Mouse (Mus musculus): ENCODE measurements around the gene Ing4.

- TF ChIP-seq POLR2A (IDR thresholded peaks at IDR 0.05; ENCODE audit: borderline replicate concordance, insufficient read depth, low read length), result no peak
- no peak for TF ChIP-seq CTCF (IDR thresholded peaks at IDR 0.05; ENCODE audit: borderline replicate concordance, insufficient read depth, low read depth, low read length)
These were observed 8.0 kb upstream of the Ing4 start for GRCm38 (mm10) chr6:125031604-125032003.

All from cerebellum, adult 2 months (tissue).